11 mouse cellular contexts compared by ENCODE assay signal in genomic region chr2:65563898-65564297, GRCm38 (mm10). TPM values are rescaled to one million over a fixed set of nuclear protein-coding genes. Genes with fewer than 3 reads are reported as not detected.
DNase-seq lines count a peak whose midpoint lies in the region; ATAC-seq and TF ChIP-seq lines count a peak whose summit lies in the region.
"Had no signal": no experiment of that assay in that cellular context is flagged by ENCODE, and none has a peak within 500 bp of the region (broad histone marks: within the 10 kb centered on the region; RNA-seq: fewer than 3 reads in every experiment).

No protein-coding gene starts in this region.

- no peaks in the 10 kb centered on the region for H3K9me3 ChIP-seq in embryonic facial prominence, embryonic 14.5 days (ENCODE audit: control insufficient read depth, low read length)
- no peaks in the 10 kb centered on the region for H3K9me3 ChIP-seq in midbrain, embryonic 10.5 days (replicated peaks)

- H3K27ac ChIP-seq in embryonic facial prominence, embryonic 14.5 days (replicated peaks; ENCODE audit: low read depth, low read length) = no peak overlapping the region
- H3K27ac ChIP-seq in midbrain, embryonic 10.5 days (replicated peaks) = peak overlapping the region; percentile 46; the same call in 1 of the 2 replicates

- no peak overlapping the region for H3K9ac ChIP-seq in embryonic facial prominence, embryonic 14.5 days (ENCODE audit: low read depth, low read length)
- H3K9ac ChIP-seq: liver, postnatal 0 days had no signal

- peak; percentile 21 for DNase-seq in lung, postnatal 25 days (ENCODE audit: low spot score)
- no peak for DNase-seq in lung, adult 2 months
- DNase-seq in embryonic facial prominence, embryonic 14.5 days (ENCODE audit: low spot score) = peak; percentile 36
- DNase-seq in midbrain, embryonic 10.5 days (ENCODE audit: low spot score) = peak; percentile 73
- DNase-seq in retina, postnatal 1 day = peak; percentile 46
- no peak for DNase-seq in thymus, postnatal 14 days
- DNase-seq: kidney, postnatal 4 days; liver, postnatal 0 days; right cerebral cortex, adult 18-20 months; thymus, postnatal 25 days had no signal

- no peak for TF ChIP-seq CTCF in lung, adult 2 months (IDR thresholded peaks at IDR 0.05; ENCODE audit: insufficient read depth, low read length)

- 38% methylated on average over 4 of the region's 4 CpGs for WGBS in lung, adult 2 months
- WGBS in embryonic facial prominence, embryonic 14.5 days = 26% methylated on average over 4 of the region's 4 CpGs
- 31% methylated on average over 4 of the region's 4 CpGs for WGBS in midbrain, embryonic 10.5 days

- no peak overlapping the region for H3K4me3 ChIP-seq in lung, adult 2 months (replicated peaks; ENCODE audit: extremely low read depth, low read depth, low read length)
- H3K4me3 ChIP-seq in embryonic facial prominence, embryonic 14.5 days (ENCODE audit: low read depth, low read length) = no peak overlapping the region
- peak overlapping the region; percentile 18; the same call in 1 of the 2 replicates for H3K4me3 ChIP-seq in midbrain, embryonic 10.5 days

- no peak for ATAC-seq in embryonic facial prominence, embryonic 14.5 days (ENCODE audit: low read depth)
- no peak for ATAC-seq in CD4-positive, CD25-positive, alpha-beta regulatory T cell, adult 4 months
- ATAC-seq: liver, postnatal 0 days had no signal

- no peak for TF ChIP-seq POLR2A in lung, adult 2 months (IDR thresholded peaks at IDR 0.05; ENCODE audit: borderline replicate concordance, extremely low read depth, low read depth, low read length)

- no peak overlapping the region for H3K4me2 ChIP-seq in embryonic facial prominence, embryonic 14.5 days (ENCODE audit: low read depth, low read length)

- H3K4me1 ChIP-seq in lung, adult 2 months (ENCODE audit: control insufficient read depth, insufficient read depth, low read length) = no peaks in the 10 kb centered on the region
- no peaks in the 10 kb centered on the region for H3K4me1 ChIP-seq in embryonic facial prominence, embryonic 14.5 days (ENCODE audit: control insufficient read depth, insufficient read depth, low read length)
- peaks cover 23% of the 10 kb centered on the region for H3K4me1 ChIP-seq in midbrain, embryonic 10.5 days

- H3K36me3 ChIP-seq in embryonic facial prominence, embryonic 14.5 days (ENCODE audit: control insufficient read depth, insufficient read depth, low read length) = no peaks in the 10 kb centered on the region
- no peaks in the 10 kb centered on the region for H3K36me3 ChIP-seq in midbrain, embryonic 10.5 days

- no peaks in the 10 kb centered on the region for H3K27me3 ChIP-seq in embryonic facial prominence, embryonic 14.5 days (replicated peaks; ENCODE audit: control insufficient read depth, insufficient read depth, low read length)
- peaks cover 65% of the 10 kb centered on the region for H3K27me3 ChIP-seq in midbrain, embryonic 10.5 days (ENCODE audit: low read depth, poor library complexity, severe bottlenecking)

RNA-seq across cellular contexts. Expression of gene Scn3a, which starts 3.5 kb away (rescaled TPM):
- polyA plus RNA-seq in lung, adult 2 months (2012; rRNA removed) = 7.9 and 13.5 TPM in 2 replicates
- polyA plus RNA-seq in embryonic facial prominence, embryonic 14.5 days (2014; fragmentation: Nextera tagmentation; extraction: Ambion mirVana) = 3.5 and 3.9 TPM in 2 replicates
- 5.0 and 17.6 TPM in 2 replicates for polyA plus RNA-seq in midbrain, embryonic 10.5 days (2016; fragmentation: Nextera tagmentation; extraction: Ambion mirVana)
- under 1 TPM in 1 of 2 experiments, not detected in 1; 0.16 TPM for polyA plus RNA-seq in CD4-positive, CD25-positive, alpha-beta regulatory T cell, adult 4 months (2017; shearing (Covaris generic))

RNA-seq across cellular contexts. Expression of gene Scn2a, which starts 56.7 kb away (rescaled TPM):
- polyA plus RNA-seq in lung, adult 2 months (2012; rRNA removed) = 0.23 and 0.46 TPM in 2 replicates
- 5.5 and 5.7 TPM in 2 replicates for polyA plus RNA-seq in embryonic facial prominence, embryonic 14.5 days (2014; fragmentation: Nextera tagmentation; extraction: Ambion mirVana)
- polyA plus RNA-seq in midbrain, embryonic 10.5 days (2016; fragmentation: Nextera tagmentation; extraction: Ambion mirVana) = 3.2 and 5.5 TPM in 2 replicates
- polyA plus RNA-seq in CD4-positive, CD25-positive, alpha-beta regulatory T cell, adult 4 months (2017; shearing (Covaris generic)) = 1 to 10 TPM in 1 of 2 experiments, under 1 TPM in 1; 0.38 to 1.2 TPM

Comparison
In these comparisons a context has a peak if more than half of its experiments do, and no peak if none do; other contexts are left out.
1. DNase-seq: peak in lung, postnatal 25 days (single experiment), embryonic facial prominence, embryonic 14.5 days (single experiment), midbrain, embryonic 10.5 days (single experiment) and retina, postnatal 1 day (single experiment); none in lung, adult 2 months (single experiment) and thymus, postnatal 14 days (single experiment).